Mouse (Mus musculus): ENCODE measurements around the gene Zfp541.
A peak's percentile ranks its signal among the peaks of the same experiment; 100 is the strongest.

The Zfp541 gene

DNA sequence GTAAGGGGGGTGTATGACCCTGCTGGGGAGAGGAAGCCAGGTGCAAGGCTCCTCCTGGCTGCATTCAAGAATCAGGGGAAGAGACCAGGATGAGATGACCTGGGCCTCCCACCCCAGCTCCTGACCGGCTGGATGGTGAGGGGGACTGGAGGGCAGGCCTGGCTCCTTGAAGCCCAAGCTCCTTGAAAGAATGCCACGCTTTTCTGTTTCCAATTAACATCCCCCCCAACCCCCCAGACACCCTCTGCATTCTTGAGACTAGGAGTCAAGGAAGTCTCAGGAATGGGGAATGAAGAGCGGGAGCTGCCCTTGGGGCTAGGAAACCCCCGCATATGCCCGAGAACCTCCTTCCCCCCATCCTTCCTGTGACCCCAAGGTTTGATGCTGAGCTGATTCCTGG is 17.1 kb upstream of the Zfp541 start:
- DNase-seq (ENCODE audit: low read depth): peak; percentile 88

DNA sequence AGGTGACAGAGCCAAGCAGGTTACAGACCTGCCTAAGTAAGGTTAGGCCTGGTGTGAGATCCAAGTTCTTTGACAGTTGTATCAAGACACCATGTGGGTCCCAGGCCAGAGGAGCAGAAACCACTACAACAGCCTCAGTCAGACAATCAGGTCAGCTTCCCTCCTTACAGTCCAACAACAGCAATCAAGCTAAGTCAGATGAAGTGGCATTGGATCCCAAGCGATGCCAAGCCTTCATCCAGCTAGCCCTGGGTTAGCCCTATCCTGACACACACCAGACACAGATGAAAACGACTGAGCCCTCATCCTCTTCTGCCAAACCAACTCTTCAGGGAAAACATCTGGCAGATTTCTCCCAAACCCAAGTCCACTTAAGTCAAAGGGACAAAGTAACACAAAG is 16.1 kb upstream of the Zfp541 start:
- peak; percentile 32 for DNase-seq (ENCODE audit: low read depth)

DNA sequence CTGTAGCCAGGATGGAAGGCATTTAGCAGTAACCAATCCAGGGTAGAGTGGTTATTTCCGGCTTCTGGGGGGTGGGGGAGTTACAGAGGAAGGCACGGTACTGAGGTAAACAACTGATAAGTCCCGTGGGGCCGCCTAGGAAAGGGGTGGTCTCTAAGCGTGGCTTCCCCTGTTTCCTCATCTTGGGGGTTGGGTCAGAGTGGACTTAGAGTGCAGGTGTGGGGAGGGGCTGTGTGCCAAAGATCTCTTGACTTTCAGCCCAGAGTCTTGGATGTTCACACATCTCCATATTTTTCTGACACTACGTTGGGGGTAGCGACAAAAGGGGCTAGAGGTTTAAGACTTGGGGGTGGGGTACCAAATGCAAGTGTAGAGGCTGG is 15.5 kb upstream of the Zfp541 start:
- peak; percentile 83 for DNase-seq (ENCODE audit: low read depth)

DNA sequence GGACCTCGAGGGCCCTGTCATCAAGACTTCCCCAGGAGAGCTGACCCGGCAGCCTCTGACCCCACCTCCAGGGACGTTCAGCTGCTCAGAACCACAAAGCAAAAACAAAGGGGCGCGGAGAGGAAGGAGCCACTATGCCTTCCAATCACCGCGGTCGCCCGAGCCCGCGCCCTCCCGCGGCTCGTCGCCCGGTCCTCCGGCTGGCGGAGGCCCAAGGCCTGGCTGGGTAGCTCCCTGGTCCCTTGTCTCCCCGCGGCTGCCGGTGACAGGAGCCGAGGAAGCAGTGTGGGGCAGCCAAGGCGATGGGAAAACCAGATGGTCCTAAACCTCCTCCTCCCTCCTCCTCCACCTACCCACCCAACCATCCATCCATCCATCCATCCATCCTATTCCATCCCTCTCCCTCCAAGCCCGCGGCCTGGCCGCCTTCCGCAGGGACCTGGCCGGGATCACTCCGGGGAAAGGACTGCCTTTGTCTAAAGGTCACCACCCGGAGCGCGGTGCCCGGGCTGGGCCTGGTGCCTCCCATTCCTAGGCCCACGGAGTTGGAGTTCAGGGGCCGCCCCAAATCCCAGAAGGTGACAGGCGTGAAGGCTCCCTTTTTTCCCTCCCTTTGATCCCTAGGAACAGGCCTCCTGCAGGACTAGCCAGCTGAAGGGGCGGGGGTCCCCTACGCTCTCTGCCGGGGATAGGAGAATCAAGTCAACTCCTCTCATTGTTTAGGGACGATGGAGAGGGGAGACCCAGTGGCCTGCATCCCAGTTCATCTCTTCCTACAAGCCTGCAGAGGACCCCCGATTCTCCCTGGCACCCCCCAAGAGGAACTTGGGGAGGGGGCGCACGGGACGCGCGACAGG is 14.9 kb upstream of the Zfp541 start:
- peak; percentile 68 for DNase-seq (ENCODE audit: low read depth)

DNA sequence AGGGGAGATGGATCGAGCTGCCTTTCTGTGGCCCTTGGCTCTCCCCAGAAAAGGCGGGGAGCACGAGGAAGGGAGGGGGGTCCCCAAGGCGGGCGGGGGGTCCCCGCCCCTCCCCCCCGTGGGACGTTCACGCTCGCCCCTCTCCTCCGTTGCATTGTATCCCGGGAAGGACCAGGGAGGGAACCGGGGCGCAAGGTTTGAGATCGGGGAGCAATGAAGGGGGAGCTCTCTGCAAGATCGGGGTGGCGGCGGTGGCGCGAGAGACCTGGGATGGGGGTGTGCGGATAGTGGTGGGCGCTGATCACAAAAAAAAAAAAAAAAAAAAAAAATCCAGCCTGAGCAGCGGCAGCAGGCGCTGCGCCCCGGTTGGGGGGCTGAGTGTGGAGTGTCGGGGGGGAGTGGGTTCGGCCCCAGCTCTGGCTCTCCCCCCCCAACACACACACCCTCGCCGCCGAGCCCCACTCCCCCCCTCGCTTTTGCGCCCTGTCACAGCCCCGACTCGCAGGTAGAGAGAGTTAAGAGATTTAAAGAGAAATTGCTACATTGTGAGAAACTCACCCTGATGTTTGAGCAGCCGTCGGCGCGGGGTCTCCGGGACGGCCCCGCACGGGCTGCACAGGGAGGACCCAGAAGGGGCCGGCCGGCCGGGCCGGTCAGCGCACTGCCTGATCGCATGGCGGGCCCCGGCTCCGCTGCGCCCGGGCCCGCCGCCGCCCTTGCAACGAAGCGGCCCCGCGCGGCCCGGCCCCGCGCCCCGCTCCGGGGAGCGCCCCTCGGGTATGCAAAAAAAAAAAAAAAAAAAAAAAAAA is 14.1 kb upstream of the Zfp541 start, which contains the start of gene Bicra:
Gene Bicra, minus strand, starts transcription at position 584 of the 809 bp plus-strand sequence.
- DNase-seq (ENCODE audit: low read depth): peak; percentile 96

DNA sequence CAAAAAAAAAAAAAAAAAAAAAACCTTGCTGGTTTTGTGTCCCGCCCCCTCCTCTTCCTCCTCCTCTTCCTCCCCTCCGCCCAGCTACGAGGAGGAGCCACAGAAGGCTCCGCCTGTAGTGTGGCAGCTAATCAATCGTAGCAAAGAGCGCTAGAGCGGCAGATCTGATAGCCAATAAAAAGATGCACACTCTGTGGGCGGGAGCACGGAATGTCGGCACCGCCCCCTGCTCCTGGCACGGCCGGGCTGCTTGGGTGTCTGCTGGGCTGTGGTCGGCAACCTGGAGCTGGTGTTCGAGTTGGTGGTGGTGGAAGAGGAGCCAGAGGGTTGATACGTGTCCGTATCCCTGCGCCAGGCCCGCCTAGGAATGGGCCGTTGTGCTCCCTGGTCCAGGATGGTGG is 13.4 kb upstream of the Zfp541 start:
- DNase-seq (ENCODE audit: low read depth): peak; percentile 98

DNA sequence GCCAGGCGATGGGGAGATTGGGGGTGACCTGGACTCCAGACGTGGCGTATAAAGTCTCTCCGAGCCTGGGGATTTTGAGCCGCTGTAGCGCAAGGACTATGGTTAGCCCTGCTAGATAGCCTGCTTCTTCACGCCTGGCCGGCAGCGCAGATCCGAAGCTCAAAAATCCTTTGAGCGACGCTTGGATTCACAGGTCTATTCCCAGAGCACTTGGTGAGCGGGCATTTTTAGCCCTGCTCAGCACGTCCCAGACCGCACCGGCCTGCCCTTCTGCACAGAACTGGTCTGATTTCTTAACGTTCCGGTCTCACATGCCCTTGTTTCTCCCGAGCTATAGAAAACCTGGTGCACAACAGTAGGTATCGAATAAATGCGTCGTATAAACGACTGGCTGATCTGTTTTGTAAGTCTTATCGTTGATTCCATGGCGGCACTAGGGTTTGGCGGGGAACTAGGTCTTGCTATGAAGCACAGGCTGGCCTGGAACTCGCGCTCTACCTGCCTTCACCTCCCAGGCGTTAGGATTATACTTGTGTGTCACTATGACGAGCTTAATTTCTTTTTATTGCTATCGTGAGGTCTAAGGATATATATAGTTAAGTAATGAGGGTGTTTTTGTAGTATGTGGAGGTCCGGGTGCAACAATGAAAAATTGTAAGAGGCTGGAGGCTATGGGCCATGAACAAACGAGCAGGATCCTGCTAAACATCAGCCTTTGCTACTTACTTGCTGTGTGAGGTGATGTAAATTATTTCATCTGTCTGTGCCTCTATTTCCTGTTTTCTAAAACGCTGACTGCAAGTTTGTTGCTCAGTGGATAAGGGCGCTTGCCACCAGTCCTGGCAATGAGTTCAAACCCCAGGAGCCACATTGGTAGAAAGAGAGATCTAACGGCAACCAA is 12.7 kb upstream of the Zfp541 start:
- DNase-seq (ENCODE audit: low read depth): peak; percentile 52

DNA sequence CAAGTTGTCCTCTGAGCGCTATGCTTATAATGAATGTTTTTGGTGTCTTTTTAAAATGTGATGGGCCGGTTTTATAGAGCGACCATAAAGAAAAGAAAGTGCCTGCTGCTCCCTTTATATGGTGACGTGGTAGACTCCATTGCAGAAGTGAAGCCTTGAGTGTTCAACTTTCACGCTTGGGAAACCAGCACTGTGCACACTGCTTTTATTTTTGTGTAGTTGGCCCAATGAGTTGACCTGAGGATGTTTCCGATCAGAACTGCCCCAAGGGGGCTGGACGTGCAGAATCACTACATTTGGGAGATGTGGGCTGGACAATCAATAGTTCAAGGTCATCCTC is 12.1 kb upstream of the Zfp541 start:
- DNase-seq (ENCODE audit: low read depth): no peak

DNA sequence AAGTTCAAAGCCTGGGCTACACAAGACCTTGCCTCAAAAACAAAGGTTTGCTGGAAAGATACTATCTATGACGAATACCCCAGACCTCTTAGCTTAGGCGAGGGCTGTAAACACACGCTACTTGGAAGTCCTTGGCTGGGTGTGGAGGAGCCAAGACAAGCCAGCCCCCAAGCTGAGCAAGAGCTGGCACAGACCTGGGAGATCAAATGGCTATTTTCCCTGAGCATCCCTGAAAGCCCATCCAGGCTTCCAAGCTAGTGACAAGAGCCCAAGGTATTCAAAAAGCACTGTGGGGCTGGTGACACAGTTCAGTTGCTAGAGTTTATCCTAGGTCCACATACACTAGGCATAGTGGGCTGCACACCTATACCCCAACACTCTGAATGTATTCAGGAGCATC is 11.0 kb upstream of the Zfp541 start:
- no peak for DNase-seq (ENCODE audit: low read depth)

DNA sequence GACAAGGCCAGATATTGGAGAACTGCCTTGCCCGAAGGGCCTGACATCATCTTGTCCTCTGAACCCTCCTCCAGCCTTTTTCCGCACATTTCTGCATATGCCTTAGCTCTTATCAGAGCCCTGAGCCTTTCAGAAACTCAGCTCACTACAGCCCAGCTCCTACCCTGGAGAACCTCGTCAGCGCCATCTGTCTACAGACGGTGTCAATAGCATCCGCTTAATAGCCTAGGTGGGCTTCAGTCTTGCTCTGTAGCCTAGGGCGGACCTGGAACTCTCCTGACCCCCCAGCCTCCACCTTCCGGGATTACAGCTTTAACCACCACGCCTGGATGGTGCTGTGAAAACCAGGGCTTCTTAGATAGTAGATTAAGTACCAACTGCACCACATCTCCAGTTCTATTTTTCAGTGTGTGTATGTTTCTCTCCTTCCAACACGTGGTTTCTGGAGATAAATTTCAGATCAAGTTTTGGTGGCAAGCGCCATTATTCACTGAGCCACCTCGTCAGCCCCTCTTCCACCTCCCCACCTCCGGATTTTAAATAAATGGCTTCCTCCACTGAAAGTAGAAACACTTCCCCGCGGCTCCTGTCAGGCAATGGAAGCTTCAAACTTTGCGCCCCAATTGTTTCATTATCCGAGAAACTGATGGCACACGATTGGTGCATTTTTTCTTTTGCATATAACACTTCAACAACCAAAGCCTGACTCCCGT is 9.6 kb upstream of the Zfp541 start:
- peak; percentile 90 for DNase-seq (ENCODE audit: low read depth)

DNA sequence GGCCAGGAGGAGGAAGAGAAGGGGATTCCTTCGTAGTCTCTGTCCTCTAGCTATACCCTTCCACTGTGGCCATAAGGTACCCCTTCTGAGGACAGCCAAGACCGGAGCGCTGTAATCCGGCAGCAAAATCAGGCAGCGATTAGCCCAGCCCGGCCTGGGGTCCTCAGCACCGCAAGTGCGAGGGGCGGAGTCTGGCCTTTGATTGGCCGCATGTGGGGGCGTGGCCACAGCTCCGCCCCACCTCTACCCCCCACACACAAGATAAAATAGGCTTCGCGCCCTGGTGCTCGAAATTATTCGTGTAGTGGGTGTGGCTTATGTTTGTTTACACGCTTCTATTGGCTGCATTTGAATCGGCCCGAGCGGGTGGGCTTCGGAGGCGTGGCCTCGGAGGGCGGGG is 8.9 kb upstream of the Zfp541 start:
- DNase-seq (ENCODE audit: low read depth): peak; percentile 98

DNA sequence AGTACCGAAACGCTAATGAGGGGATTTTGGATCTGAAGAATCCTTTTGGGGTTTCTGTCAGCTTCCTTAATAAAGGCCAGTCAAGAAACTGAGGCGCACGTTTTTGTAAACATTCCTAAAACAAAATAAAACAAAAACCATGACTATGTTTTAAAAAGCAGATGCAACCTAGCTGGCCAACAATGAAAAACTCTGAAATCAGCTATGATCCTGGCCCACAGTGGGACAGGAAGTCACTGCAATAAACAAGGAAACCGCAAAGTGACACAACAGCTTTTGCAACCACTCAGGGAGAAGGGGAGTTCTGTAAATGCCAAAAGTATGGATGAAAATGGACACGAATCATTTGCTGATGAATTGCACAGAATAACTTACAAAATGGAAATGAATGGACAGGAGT is 8.5 kb upstream of the Zfp541 start:
- DNase-seq (ENCODE audit: low read depth): no peak

DNA sequence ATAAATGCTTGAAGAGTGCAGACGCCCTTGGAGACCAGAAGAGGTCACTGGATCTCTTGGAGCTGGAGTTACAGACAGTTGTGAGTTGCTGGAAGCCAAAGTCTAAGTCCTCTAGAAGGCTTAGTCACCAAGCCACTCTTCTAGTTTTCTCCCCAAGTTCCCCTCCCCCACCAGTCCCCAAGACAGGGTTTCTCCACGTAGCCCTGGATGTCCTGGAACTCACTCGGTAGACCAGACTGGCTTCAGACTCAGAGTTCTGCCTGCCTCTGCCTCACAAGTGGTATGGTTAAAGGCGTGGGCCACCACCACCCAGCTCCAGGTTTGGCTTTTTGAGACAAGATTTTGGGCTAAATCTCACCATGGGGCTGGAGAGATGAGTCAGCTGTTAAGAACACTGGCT is 6.6 kb upstream of the Zfp541 start:
- no peak for DNase-seq (ENCODE audit: low read depth)

DNA sequence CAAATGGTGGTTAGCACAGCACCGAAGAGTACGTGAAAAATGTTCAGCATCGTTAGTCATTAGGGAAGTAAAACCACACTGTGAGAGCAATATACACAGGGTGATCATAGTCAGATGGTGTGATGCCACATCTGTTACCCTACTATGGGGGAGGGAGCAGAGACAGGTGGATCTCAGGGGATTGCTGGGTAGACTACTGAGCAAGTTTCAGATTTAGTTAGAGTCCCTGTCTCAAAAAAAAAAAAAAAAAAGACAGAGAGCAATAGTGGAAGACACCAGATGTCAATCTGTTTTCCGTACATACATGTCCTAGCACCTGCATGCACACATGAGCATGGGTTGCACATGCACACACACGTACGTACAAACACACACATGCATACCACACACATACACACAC is 5.9 kb upstream of the Zfp541 start:
- DNase-seq (ENCODE audit: low read depth): no peak

DNA sequence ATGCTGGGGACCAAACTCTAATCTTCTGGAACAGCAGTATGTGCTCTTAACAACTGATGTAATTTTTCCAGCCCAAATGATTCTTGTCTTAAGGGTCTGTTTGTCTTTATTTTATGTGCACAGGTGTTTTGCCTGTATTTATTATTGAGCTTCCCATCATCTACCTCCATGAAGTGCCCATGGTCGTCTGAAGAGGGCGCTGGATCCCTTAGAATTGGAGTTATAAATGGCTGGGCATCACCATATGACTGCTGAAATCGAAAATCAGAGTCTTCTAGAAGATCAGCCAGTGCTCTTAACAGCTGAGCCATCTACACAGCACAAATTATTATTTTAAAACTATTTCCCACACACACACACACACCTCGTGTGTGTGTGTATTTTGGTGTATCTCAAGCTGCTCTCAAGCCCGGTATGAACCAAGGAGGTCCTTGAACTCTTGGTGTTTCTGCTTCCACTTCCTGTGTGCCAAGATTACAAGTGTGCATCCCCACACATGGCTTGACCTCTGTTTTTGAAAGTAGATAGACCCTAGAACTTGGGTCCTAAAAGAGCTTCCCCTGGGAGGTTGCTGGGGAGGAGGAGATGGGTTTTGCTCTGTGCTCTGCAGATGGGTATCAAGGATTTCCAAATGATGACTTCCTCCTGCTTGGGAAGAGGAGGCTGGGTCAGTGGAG is 5.0 kb upstream of the Zfp541 start:
- DNase-seq (ENCODE audit: low read depth): peak; percentile 73

DNA sequence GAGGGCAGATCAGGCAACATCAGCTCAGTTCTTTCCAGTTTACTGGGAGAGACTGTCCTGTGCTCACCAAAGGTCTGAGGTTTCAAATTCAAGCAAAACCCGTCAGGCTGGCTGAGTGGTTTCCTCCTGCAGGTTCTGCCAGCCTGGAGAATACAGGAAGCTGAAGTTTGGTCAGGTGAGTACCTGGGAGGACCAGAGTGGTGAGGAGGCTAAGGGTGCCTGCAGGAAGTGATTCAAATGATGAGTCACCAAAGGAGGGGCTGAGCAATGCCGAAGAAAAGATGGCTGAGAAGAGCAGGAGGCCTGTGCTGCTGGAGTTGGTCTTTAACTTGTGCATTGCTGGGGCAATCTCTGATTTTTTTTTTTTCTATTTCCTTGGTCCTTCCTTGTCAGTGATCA is 4.5 kb upstream of the Zfp541 start:
- DNase-seq (ENCODE audit: low read depth): peak; percentile 47

DNA sequence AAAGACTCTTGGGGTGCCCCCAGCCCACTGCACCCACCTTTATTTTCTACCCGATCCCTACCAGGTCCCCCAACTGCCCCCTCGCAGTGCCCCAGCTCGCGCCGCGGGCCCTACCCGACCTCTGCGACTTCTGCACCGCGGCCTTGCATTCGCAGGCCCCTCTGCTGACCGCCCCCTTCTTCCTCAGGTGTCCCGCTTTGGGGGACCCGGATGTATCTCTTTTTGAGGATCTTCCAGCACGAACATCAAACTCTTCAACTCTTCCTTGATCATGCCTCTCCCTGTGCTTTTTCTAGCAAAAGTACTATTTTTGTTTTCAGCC is 446 bp downstream of the Zfp541 start:
- DNase-seq (ENCODE audit: low read depth): no peak

DNA sequence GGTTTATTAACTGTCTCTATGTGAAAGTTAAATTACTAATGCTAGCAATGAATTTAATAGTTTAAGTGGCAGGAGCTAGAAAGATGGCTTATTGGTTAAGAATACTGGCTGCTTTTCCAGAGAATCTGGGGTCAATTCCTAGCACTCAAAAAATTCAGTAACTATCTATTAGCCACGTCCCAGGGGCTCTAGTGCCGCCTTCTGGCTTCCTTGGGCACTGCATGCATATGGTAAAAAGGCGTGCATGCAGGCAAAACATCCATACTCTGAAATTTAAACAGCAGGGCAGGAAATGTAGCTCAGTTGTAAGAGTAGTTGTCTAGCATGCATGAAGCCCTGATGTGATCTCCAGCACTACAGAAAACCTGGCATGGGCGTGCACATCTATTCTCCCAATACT is 1.9 kb downstream of the Zfp541 start:
- peak; percentile 42 for DNase-seq (ENCODE audit: low read depth)

DNA sequence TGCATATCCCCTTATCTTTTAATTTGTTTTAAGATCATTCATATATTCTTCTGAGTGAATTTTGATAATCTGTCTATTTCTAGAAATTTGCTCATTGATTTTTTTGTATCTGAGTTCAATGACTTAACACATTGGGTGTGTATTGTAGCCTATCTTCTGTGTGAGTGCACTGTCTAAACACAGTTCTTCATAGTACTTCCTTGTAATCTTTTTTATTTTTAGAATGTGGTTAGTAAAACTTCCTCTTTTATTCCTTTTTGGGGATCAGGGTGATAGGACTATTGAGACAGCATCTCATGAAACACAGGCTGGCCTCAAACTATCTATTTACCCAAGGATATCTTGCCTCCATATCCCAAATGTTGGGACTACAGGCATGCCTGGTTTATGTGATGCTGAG is 9.2 kb downstream of the Zfp541 start:
- no peak for DNase-seq (ENCODE audit: low read depth)

DNA sequence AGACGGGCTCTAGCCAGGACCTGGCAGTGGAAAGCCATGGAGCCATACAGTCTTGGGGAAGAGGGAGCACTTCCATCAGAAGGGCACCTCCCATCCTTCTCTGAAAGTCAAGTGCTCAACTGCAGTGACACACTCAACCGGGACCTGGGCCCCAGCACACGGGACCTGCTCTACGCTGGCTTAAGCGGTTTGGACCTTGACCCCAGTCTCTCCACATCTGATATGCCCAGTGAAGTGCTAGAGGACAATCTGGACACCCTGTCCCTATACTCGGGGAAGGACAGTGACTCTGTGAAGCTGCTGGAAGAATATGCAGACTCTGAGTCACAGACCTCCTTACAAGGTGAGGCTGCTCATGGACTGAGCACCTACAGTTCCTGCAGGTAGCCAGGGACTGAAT is 10.3 kb downstream of the Zfp541 start:
- no peak for DNase-seq (ENCODE audit: low read depth)

DNA sequence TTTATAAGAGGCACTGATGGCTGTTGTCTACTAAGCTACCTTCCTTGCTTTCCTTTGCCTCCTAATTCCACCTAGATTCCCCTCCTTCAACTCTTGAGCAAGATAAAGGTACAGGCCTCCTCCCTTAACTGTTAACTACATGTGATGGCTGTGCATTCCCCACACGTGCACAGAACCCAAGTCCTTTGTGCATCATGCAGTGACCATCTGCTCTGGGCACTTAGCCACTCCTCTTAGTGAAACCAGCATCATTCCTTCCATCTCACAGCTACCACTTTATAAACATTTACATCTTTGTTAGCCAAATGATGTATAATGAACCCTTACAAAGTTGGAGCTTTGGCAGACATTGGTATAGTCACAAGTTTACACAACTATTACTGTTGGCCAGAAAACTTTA is 18.3 kb downstream of the Zfp541 start:
- DNase-seq (ENCODE audit: low read depth): no peak

All from NIH3T3 (cell line).